Mouse (Mus musculus) megakaryocyte, embryonic 14.5 days (primary cell): ENCODE results near the gene Yipf2. TPM values are rescaled to one million over a fixed set of nuclear protein-coding genes. Genes with fewer than 3 reads are reported as not detected.

Experiments
- H3K27me3 ChIP-seq: replicated peaks from 2 replicates; pipeline ENCODE3; 2012; ENCODE audit warnings: inconsistent platforms
- H3K36me3 ChIP-seq: replicated peaks from 2 replicates; pipeline ENCODE3; 2012; ENCODE audit warnings: low read length, inconsistent platforms, mixed read lengths
- H3K4me1 ChIP-seq: 2 replicates; pipeline ENCODE4 v1.6.1; 2012; ENCODE audit warnings: inconsistent platforms
- H3K4me3 ChIP-seq: replicated peaks from 2 replicates; pipeline ENCODE3; 2012; ENCODE audit warnings: moderate library complexity, mild to moderate bottlenecking, inconsistent platforms
- H3K9me3 ChIP-seq: 2 replicates; pipeline ENCODE4 v1.6.1; 2012; ENCODE audit warnings: inconsistent platforms
- FLI1 ChIP-seq: IDR thresholded peaks from 2 replicates; pipeline ENCODE4 v1.6.1; 2012; ENCODE audit warnings: low read length, inconsistent platforms, mixed read lengths
- GATA1 ChIP-seq: IDR thresholded peaks from 3 replicates; pipeline ENCODE4 v1.6.1; 2012; ENCODE audit warnings: mixed read lengths, low read length, inconsistent platforms, borderline replicate concordance
- polyA plus RNA-seq: library from polyadenylated mRNA; stranded (reverse); fragments of >175 nt; gene quantifications from 2 replicates; pipeline ENCODE4 v1.2.3, GENCODE M21; 2012; ENCODE audit warnings: low replicate concordance; ENCODE audit not compliant: insufficient read depth

Yipf2 gene
- polyA plus RNA-seq, 1 experiment, result 8.0 TPM

- H3K36me3 ChIP-seq, result peaks cover 34% of the 10 kb centered on the region
Measured at GRCm38 (mm10) chr9:21564420-21564819, 28.2 kb downstream of the Yipf2 start.

GRCm38 (mm10) chr9:21559151-21559550, 33.5 kb downstream of the Yipf2 start:
- H3K36me3 ChIP-seq, result peaks cover 53% of the 10 kb centered on the region
- H3K27me3 ChIP-seq, result no peaks in the 10 kb centered on the region
- H3K4me3 ChIP-seq, result peak overlapping the region; percentile 0
- H3K4me1 ChIP-seq, result peaks cover 55% of the 10 kb centered on the region
- no peaks in the 10 kb centered on the region for H3K9me3 ChIP-seq
- TF ChIP-seq FLI1 (no peak), GATA1 (no peak)

More at GRCm38 (mm10) chr9:21564420-21564819, 28.2 kb downstream of the Yipf2 start:
- no peak for TF ChIP-seq GATA1
- TF ChIP-seq FLI1, result no peak
- no peaks in the 10 kb centered on the region for H3K27me3 ChIP-seq
- peaks cover 46% of the 10 kb centered on the region for H3K4me1 ChIP-seq
- H3K4me3 ChIP-seq, result peak overlapping the region; percentile 18
- H3K9me3 ChIP-seq, result no peaks in the 10 kb centered on the region

DNA sequence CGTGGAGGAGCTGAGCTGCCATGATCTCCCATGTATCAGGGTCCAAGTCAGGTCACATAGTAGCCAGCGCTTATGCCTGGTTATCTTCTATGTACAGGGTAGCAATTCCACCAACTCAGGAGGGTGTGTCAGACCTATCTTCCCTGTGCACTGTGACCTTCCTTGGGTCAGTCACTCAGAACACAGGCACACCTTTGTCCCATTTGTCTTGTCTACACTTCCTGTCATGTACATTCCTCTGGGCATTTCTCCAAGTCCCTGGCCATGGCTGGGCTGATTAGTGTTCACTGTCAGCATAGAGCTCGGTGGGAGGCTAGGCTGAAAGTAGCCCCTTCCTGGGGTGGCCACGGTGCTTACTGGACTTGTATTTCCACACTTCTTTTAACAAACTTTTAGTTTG, 34.3 kb downstream of the Yipf2 start:
- TF ChIP-seq FLI1, result no peak
- TF ChIP-seq GATA1, result no peak
- peaks cover 60% of the 10 kb centered on the region for H3K36me3 ChIP-seq
- H3K4me1 ChIP-seq, result peaks cover 59% of the 10 kb centered on the region
- no peaks in the 10 kb centered on the region for H3K27me3 ChIP-seq
- H3K4me3 ChIP-seq, result peak overlapping the region; percentile 16
- H3K9me3 ChIP-seq, result no peaks in the 10 kb centered on the region

DNA sequence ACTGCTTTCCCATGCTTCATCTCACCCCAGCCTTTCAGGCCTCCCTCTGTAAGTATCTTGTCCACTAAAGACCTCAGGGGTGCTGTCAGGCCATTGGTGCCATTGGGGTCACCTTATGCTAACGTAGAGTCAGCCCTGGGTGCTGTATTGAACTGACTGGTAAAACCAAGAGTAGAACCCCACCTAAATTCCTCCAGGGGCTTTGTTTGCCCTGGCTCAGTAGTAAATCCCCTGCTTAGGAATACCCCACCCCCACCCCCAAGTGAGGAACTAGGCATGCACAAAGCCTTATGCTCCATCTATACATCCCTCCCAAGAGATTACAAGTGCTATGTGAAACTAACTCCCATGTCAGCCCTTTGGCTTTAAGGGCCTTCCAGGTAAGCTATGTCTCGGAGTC, 35.1 kb downstream of the Yipf2 start:
- H3K27me3 ChIP-seq, result no peaks in the 10 kb centered on the region
- no peak for TF ChIP-seq FLI1
- TF ChIP-seq GATA1, result no peak
- H3K36me3 ChIP-seq, result peaks cover 58% of the 10 kb centered on the region
- no peak overlapping the region for H3K4me3 ChIP-seq
- no peaks in the 10 kb centered on the region for H3K9me3 ChIP-seq
- H3K4me1 ChIP-seq, result peaks cover 59% of the 10 kb centered on the region

DNA sequence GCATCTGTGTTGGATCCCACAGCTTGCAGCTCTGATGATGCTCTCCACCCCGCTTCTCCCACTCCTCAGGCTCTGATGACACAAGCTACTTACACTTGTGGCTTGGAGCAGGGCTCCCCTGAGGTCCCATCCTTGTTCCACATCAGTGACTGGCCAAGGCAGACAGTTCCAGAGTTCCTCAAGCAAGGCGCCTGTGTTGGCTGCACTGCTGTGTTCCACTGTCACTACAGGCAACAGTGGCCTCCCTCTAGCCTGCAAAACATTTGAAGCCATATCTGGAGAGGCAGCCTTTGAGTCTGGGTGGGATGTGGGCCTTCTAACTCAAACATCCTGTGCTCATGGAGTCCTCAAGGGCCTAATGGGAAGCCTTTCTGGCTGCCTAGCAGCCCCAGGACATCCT, 35.6 kb downstream of the Yipf2 start:
- Histone ChIP-seq H3K36me3 (peaks cover 61% of the 10 kb centered on the region), H3K4me3 (no peak overlapping the region), H3K9me3 (no peaks in the 10 kb centered on the region), H3K27me3 (no peaks in the 10 kb centered on the region), H3K4me1 (peaks cover 65% of the 10 kb centered on the region)
- TF ChIP-seq FLI1, result no peak
- TF ChIP-seq GATA1, result no peak

GRCm38 (mm10) chr9:21555198-21555742, 37.4 kb downstream of the Yipf2 start:
- Histone ChIP-seq H3K27me3 (no peaks in the 10 kb centered on the region), H3K9me3 (no peaks in the 10 kb centered on the region), H3K36me3 (peaks cover 60% of the 10 kb centered on the region), H3K4me1 (peaks cover 81% of the 10 kb centered on the region), H3K4me3 (no peak overlapping the region)
- TF ChIP-seq FLI1 (no peak), GATA1 (no peak)

- H3K4me1 ChIP-seq, result peaks cover 83% of the 10 kb centered on the region
- peaks cover 62% of the 10 kb centered on the region for H3K36me3 ChIP-seq
- no peak overlapping the region for H3K4me3 ChIP-seq
- TF ChIP-seq FLI1, result no peak
- no peak for TF ChIP-seq GATA1
- no peaks in the 10 kb centered on the region for H3K27me3 ChIP-seq
- H3K9me3 ChIP-seq, result no peaks in the 10 kb centered on the region
Measured at GRCm38 (mm10) chr9:21553607-21554273, 38.9 kb downstream of the Yipf2 start.

DNA sequence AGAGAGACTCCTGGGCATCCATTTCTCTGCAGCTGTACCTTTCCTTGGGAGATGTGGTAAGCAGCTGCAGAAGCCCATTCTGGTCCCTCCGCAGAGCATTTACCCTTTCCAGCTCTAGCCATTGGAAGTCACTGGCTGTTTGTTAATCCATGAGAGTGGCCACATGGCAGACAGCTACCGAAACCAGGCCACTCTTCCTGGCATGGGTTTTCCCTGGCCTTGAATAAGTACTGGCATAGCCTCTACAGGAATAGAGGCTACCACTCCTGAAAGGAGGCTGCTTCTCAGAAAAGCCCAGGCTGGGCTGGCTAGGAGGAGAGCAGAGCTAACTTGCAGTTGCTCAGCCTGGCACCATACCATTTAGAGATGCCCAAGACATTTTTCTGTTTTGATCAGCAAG, 41.6 kb downstream of the Yipf2 start:
- Histone ChIP-seq H3K27me3 (no peaks in the 10 kb centered on the region), H3K36me3 (peaks cover 41% of the 10 kb centered on the region), H3K4me1 (peaks cover 72% of the 10 kb centered on the region), H3K4me3 (no peak overlapping the region), H3K9me3 (no peaks in the 10 kb centered on the region)
- TF ChIP-seq GATA1 (no peak), FLI1 (no peak)

- Histone ChIP-seq H3K4me3 (peak overlapping the region; percentile 98), H3K36me3 (peaks cover 26% of the 10 kb centered on the region), H3K4me1 (peaks cover 52% of the 10 kb centered on the region), H3K9me3 (no peaks in the 10 kb centered on the region), H3K27me3 (no peaks in the 10 kb centered on the region)
- TF ChIP-seq FLI1 (no peak), GATA1 (no peak)
Measured at GRCm38 (mm10) chr9:21547075-21547941, 45.3 kb downstream of the Yipf2 start.

DNA sequence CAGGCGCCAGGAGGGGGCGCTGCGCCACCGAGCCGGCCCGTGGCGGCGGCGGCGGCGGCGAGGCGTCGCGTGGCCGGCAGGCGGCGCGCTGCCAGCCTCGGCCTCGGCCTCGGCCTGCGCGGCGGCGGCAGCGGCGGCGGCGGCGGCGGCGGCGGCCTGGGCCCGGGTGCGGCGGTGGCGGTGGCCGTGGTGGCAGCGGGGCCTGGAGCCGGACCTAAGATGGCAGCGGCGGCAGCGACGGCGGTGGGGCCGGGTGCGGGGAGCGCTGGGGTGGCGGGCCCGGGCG, 45.9 kb downstream of the Yipf2 start, which contains the start of gene Carm1:
Gene Carm1, plus strand, starts transcription at position 106 of the 286 bp plus-strand sequence.
- Histone ChIP-seq H3K4me3 (peak within 1 kb of the TSS; percentile 98), H3K27me3 (no peaks in the 10 kb centered on the region), H3K9me3 (no peaks in the 10 kb centered on the region), H3K36me3 (peaks cover 25% of the 10 kb centered on the region), H3K4me1 (peaks cover 52% of the 10 kb centered on the region)
- no peak for TF ChIP-seq FLI1
- TF ChIP-seq GATA1, result no peak
